Mouse (Mus musculus) hindbrain, embryonic 12.5 days (tissue): Measurements from ENCODE around the gene Gp6. TPM values are rescaled to one million over a fixed set of nuclear protein-coding genes. Genes with fewer than 3 reads are reported as not detected.

ENCODE experiments used
- ATAC-seq: fragments of 200-750 bp; cut with Nextera tagmentation; 2 replicates; pipeline ENCODE4 v1.8.0; 2017; ENCODE audit warnings: moderate TSS enrichment; ENCODE audit not compliant: low FRiP score
- H3K27ac ChIP-seq: fragments of 300-500 bp; sonication (generic); 2 replicates; pipeline ENCODE4 v1.5.1; 2016; ENCODE audit warnings: mild to moderate bottlenecking
- H3K27me3 ChIP-seq: fragments of 300-500 bp; sonication (generic); 2 replicates; pipeline ENCODE4 v1.6.1; 2016; ENCODE audit warnings: mild to moderate bottlenecking
- H3K36me3 ChIP-seq: fragments of 300-500 bp; sonication (generic); 2 replicates; pipeline ENCODE4 v1.6.1; 2016; ENCODE audit warnings: mild to moderate bottlenecking
- H3K4me1 ChIP-seq: fragments of 300-500 bp; sonication (generic); 2 replicates; pipeline ENCODE4 v1.6.1; 2016
- H3K4me2 ChIP-seq: fragments of 300-500 bp; sonication (generic); replicated peaks from 2 replicates; pipeline ENCODE4 v1.6.1; 2016; ENCODE audit warnings: mild to moderate bottlenecking
- H3K4me3 ChIP-seq: fragments of 300-500 bp; sonication (generic); 2 replicates; pipeline ENCODE4 v1.5.1; 2016; ENCODE audit warnings: mild to moderate bottlenecking
- H3K9ac ChIP-seq: fragments of 300-500 bp; sonication (generic); 2 replicates; pipeline ENCODE4 v1.6.1; 2016; ENCODE audit warnings: mild to moderate bottlenecking, moderate library complexity
- H3K9me3 ChIP-seq: fragments of 300-500 bp; sonication (generic); replicated peaks from 2 replicates; pipeline ENCODE4 v1.6.1; 2016; ENCODE audit warnings: mild to moderate bottlenecking
- WGBS: fragments of 180-500 bp; shearing (Covaris S2); methylation state at CpG from one replicate; pipeline ENCODE4 v1.1.7; 2016; 5-methylcytosine and 5-hydroxymethylcytosine counted together
- microRNA-seq: library from miRNA; unstranded; fragments of <30 nt; microRNA quantifications from one replicate; pipeline ENCODE4, GENCODE M21; 2017
- polyA plus RNA-seq: library from polyadenylated mRNA; unstranded; fragments of >200 nt; fragmentation: Nextera tagmentation; extraction: Ambion mirVana; gene quantifications from 2 replicates; pipeline ENCODE4 v1.2.1, GENCODE M21; 2016

Gene Gp6
- polyA plus RNA-seq, 1 experiment from 2014 or later: 0.22 TPM

GRCm38 (mm10) chr7:4373521-4373920, 24.0 kb downstream of the Gp6 start:
- Histone ChIP-seq H3K27ac (no peak overlapping the region), H3K36me3 (no peaks in the 10 kb centered on the region), H3K27me3 (no peaks in the 10 kb centered on the region), H3K9ac (no peak overlapping the region), H3K9me3 (peaks cover 6% of the 10 kb centered on the region; the same call in 1 of the 2 replicates), H3K4me1 (no peaks in the 10 kb centered on the region), H3K4me2 (no peak overlapping the region), H3K4me3 (no peak overlapping the region)
- 74% methylated on average over 7 of the region's 7 CpGs for WGBS
- no peak for ATAC-seq

GRCm38 (mm10) chr7:4337509-4337908, 60.0 kb downstream of the Gp6 start, which contains the start of gene Ncr1:
Gene Ncr1, plus strand, starts transcription at chr7:4337724.
- Histone ChIP-seq H3K27ac (no peak within 1 kb of the TSS), H3K4me3 (no peak within 1 kb of the TSS), H3K9me3 (no peaks in the 10 kb centered on the region), H3K27me3 (no peaks in the 10 kb centered on the region), H3K9ac (no peak within 1 kb of the TSS), H3K4me2 (no peak within 1 kb of the TSS), H3K4me1 (no peaks in the 10 kb centered on the region), H3K36me3 (no peaks in the 10 kb centered on the region)
- ATAC-seq: no peak

- Histone ChIP-seq H3K9me3 (no peaks in the 10 kb centered on the region), H3K4me3 (no peak overlapping the region), H3K27ac (no peak overlapping the region), H3K4me2 (no peak overlapping the region), H3K27me3 (no peaks in the 10 kb centered on the region), H3K36me3 (no peaks in the 10 kb centered on the region), H3K4me1 (no peaks in the 10 kb centered on the region), H3K9ac (no peak overlapping the region)
- WGBS: 84% methylated on average over 2 of the region's 2 CpGs
- ATAC-seq: no peak
Measured at GRCm38 (mm10) chr7:4323301-4323700, 74.2 kb downstream of the Gp6 start.

Small RNAs within 50 kb of the gene (microRNA-seq; reads per million reads assigned to microRNA genes)
- not detected for gene Gm24605
- gene Gm24752: not detected
- gene Gm25349: not detected

Other genes with a start within 250 kb of the Gp6 start
- gene Leng9, start 247.4 kb downstream of the Gp6 start, polyA plus RNA-seq: 3.6 and 4.3 TPM in 2 replicates
- gene Cdc42ep5, start 232.9 kb downstream of the Gp6 start, polyA plus RNA-seq: 24.2 and 25.7 TPM in 2 replicates
- gene Lilra5, start 160.0 kb downstream of the Gp6 start, polyA plus RNA-seq: not detected in 2 replicates
- gene Ncr1, start 60.0 kb downstream of the Gp6 start, polyA plus RNA-seq: not detected in 2 replicates
- gene Rdh13, start 47.9 kb upstream of the Gp6 start, polyA plus RNA-seq: 29.2 and 30.1 TPM in 2 replicates
- gene Eps8l1, start 62.9 kb upstream of the Gp6 start, polyA plus RNA-seq: 7.1 and 8.6 TPM in 2 replicates
- 65.8 and 72.0 TPM in 2 replicates for gene Ppp1r12c, start 103.9 kb upstream of the Gp6 start, polyA plus RNA-seq
- gene Tnnt1, start 118.6 kb upstream of the Gp6 start, polyA plus RNA-seq: 19.2 and 72.4 TPM in 2 replicates
- gene Tnni3, start 126.5 kb upstream of the Gp6 start, polyA plus RNA-seq: 2.2 and 3.1 TPM in 2 replicates
- 2.5 and 3.6 TPM in 2 replicates for gene Dnaaf3, start 134.7 kb upstream of the Gp6 start, polyA plus RNA-seq
- 32.9 and 33.2 TPM in 2 replicates for gene Syt5, start 149.8 kb upstream of the Gp6 start, polyA plus RNA-seq
- gene Ptprh, start 206.3 kb upstream of the Gp6 start, polyA plus RNA-seq: 0.13 and 0.40 TPM in 2 replicates
- gene Tmem86b, start 233.7 kb upstream of the Gp6 start, polyA plus RNA-seq: 3.2 and 3.5 TPM in 2 replicates